Mouse (Mus musculus): Measurements from ENCODE around the gene Osbpl10. TPM values are rescaled to one million over a fixed set of nuclear protein-coding genes. Genes with fewer than 3 reads are reported as not detected.

The Osbpl10 gene
- polyA plus RNA-seq, 1 experiment from 2014 or later = 0.66 TPM

GRCm38 (mm10) chr9:115210535-115210934 lies 232.2 kb downstream of the Osbpl10 start:
- Histone ChIP-seq H3K4me3 (ENCODE audit: low read depth, low read length) (no peak overlapping the region), H3K4me1 (replicated peaks; ENCODE audit: control insufficient read depth, insufficient read depth, low read length) (peaks cover 28% of the 10 kb centered on the region), H3K36me3 (ENCODE audit: control insufficient read depth, insufficient read depth, low read length) (no peaks in the 10 kb centered on the region), H3K9ac (ENCODE audit: low read depth, low read length) (no peak overlapping the region), H3K9me3 (ENCODE audit: control insufficient read depth, low read length) (no peaks in the 10 kb centered on the region), H3K27me3 (replicated peaks; ENCODE audit: control insufficient read depth, insufficient read depth, low read length) (no peaks in the 10 kb centered on the region), H3K4me2 (no peak overlapping the region), H3K27ac (ENCODE audit: low read depth, low read length) (no peak overlapping the region)
- no peak for DNase-seq (ENCODE audit: low spot score)
- 85% methylated on average over 12 of the region's 12 CpGs for WGBS
- ATAC-seq (replicated peaks; ENCODE audit: low FRiP score) = no peak

GRCm38 (mm10) chr9:115213755-115214264 lies 235.4 kb downstream of the Osbpl10 start:
- Histone ChIP-seq H3K36me3 (ENCODE audit: control insufficient read depth, insufficient read depth, low read length) (no peaks in the 10 kb centered on the region), H3K9ac (ENCODE audit: low read depth, low read length) (no peak overlapping the region), H3K9me3 (ENCODE audit: control insufficient read depth, low read length) (peaks cover 2% of the 10 kb centered on the region; the same call in 1 of the 2 replicates), H3K4me2 (no peak overlapping the region), H3K4me1 (replicated peaks; ENCODE audit: control insufficient read depth, insufficient read depth, low read length) (peaks cover 26% of the 10 kb centered on the region), H3K4me3 (ENCODE audit: low read depth, low read length) (no peak overlapping the region), H3K27ac (ENCODE audit: low read depth, low read length) (no peak overlapping the region), H3K27me3 (replicated peaks; ENCODE audit: control insufficient read depth, insufficient read depth, low read length) (no peaks in the 10 kb centered on the region)
- ATAC-seq (replicated peaks; ENCODE audit: low FRiP score) (no peak), DNase-seq (ENCODE audit: low spot score) (no peak)
- whole genome bisulfite sequencing = 88% methylated on average over 5 of the region's 5 CpGs

DNA sequence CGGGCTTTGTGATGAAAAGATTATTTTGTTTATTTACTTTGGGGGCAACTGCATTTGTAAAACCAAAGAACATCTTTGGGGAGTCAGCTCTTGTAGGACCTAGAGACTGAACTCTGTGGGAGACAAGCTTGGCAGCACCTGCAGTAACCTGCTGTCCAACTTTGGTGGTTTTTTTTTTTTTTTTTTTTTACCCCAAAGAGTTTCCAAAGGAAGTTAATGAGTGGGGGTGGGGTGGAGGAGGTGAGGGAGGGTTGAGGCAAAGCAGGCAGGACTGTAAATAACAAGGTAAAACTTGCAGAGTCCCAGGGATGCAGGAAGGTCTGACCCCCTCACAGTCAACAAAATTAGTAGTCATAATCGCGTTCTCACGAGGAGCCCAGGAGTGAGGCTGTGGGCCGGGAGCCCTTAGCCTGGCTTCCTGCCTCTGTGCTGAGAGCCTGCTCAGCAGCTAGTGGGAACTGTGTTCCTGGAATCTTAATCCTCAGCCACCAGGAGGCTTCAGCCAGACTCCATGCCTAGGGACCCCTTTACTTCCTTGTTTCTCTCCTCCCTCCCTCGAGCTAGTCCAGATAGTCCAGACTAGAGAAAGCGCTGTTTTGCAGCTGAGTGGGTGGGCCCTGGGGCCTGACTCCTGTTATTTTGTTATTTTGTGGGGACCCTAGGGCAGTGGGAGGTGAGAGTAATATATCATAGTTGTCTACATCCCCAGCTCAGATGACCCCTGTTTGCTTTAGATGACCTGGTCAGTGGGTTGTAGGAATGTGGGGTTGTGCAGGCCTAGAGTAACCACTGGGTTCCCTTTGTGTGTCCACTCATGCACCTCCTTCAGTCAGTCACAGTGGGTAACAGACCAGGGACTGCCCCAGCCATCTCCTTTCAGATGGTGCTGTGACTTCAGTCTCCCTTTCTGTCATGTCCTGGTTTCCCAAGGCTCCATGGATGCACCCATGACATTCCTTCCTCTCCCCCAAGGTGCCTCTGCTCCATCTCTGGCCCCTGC lies 236.5 kb downstream of the Osbpl10 start:
- no peaks in the 10 kb centered on the region for H3K27me3 ChIP-seq (replicated peaks; ENCODE audit: control insufficient read depth, insufficient read depth, low read length)
- no peak overlapping the region for H3K9ac ChIP-seq (ENCODE audit: low read depth, low read length)
- DNase-seq (ENCODE audit: low spot score) (no peak), ATAC-seq (replicated peaks; ENCODE audit: low FRiP score) (no peak)
- no peak overlapping the region for H3K4me2 ChIP-seq
- H3K4me3 ChIP-seq (ENCODE audit: low read depth, low read length) = no peak overlapping the region
- 37% methylated on average over 7 of the region's 7 CpGs for WGBS
- H3K9me3 ChIP-seq (ENCODE audit: control insufficient read depth, low read length) = peaks cover 4% of the 10 kb centered on the region; the same call in 1 of the 2 replicates
- H3K36me3 ChIP-seq (ENCODE audit: control insufficient read depth, insufficient read depth, low read length) = no peaks in the 10 kb centered on the region
- peaks cover 19% of the 10 kb centered on the region for H3K4me1 ChIP-seq (replicated peaks; ENCODE audit: control insufficient read depth, insufficient read depth, low read length)
- H3K27ac ChIP-seq (ENCODE audit: low read depth, low read length) = no peak overlapping the region

GRCm38 (mm10) chr9:115215830-115216701 lies 237.7 kb downstream of the Osbpl10 start:
- no peaks in the 10 kb centered on the region for H3K36me3 ChIP-seq (ENCODE audit: control insufficient read depth, insufficient read depth, low read length)
- no peak overlapping the region for H3K27ac ChIP-seq (ENCODE audit: low read depth, low read length)
- peaks cover 4% of the 10 kb centered on the region; the same call in 1 of the 2 replicates for H3K9me3 ChIP-seq (ENCODE audit: control insufficient read depth, low read length)
- peaks cover 16% of the 10 kb centered on the region for H3K4me1 ChIP-seq (replicated peaks; ENCODE audit: control insufficient read depth, insufficient read depth, low read length)
- H3K9ac ChIP-seq (ENCODE audit: low read depth, low read length) = no peak overlapping the region
- peak; percentile 81 for ATAC-seq (replicated peaks; ENCODE audit: low FRiP score)
- no peaks in the 10 kb centered on the region for H3K27me3 ChIP-seq (replicated peaks; ENCODE audit: control insufficient read depth, insufficient read depth, low read length)
- H3K4me2 ChIP-seq = peak overlapping the region; percentile 27
- WGBS = 30% methylated on average over 21 of the region's 21 CpGs
- H3K4me3 ChIP-seq (ENCODE audit: low read depth, low read length) = no peak overlapping the region
- DNase-seq (ENCODE audit: low spot score) = peak; percentile 57

DNA sequence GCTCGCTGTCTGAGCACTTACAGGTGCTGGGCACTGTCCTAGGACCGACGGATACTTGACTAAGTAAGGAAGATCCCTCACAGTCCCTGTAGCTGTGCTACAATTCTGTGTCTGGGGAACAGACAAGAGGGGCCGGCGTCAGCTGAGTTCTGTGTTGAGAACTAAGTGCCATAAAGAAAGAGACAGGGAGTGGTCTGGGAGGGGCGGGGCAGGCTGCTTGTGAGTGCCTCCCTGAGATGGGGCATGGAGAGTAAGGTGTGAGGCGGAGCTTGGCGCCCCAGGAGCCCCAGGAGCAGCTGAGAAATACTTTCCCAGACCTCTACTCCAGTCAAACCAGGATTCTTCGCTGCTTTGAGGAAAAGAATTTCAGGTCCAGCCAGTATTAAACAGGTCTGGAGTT lies 239.6 kb downstream of the Osbpl10 start:
- H3K36me3 ChIP-seq (ENCODE audit: control insufficient read depth, insufficient read depth, low read length) = no peaks in the 10 kb centered on the region
- H3K4me1 ChIP-seq (replicated peaks; ENCODE audit: control insufficient read depth, insufficient read depth, low read length) = peaks cover 16% of the 10 kb centered on the region
- H3K4me3 ChIP-seq (ENCODE audit: low read depth, low read length) = no peak overlapping the region
- no peak overlapping the region for H3K27ac ChIP-seq (ENCODE audit: low read depth, low read length)
- H3K9ac ChIP-seq (ENCODE audit: low read depth, low read length) = no peak overlapping the region
- no peak for DNase-seq (ENCODE audit: low spot score)
- 36% methylated on average over 9 of the region's 9 CpGs for WGBS
- no peaks in the 10 kb centered on the region for H3K27me3 ChIP-seq (replicated peaks; ENCODE audit: control insufficient read depth, insufficient read depth, low read length)
- 0 out of 2 replicates have a peak overlapping the region, but pooled peaks have one; percentile 24 for H3K4me2 ChIP-seq
- peak; percentile 67 for ATAC-seq (replicated peaks; ENCODE audit: low FRiP score)
- peaks cover 4% of the 10 kb centered on the region; the same call in 1 of the 2 replicates for H3K9me3 ChIP-seq (ENCODE audit: control insufficient read depth, low read length)

- no peak overlapping the region for H3K4me3 ChIP-seq (ENCODE audit: low read depth, low read length)
- peaks cover 9% of the 10 kb centered on the region for H3K4me1 ChIP-seq (replicated peaks; ENCODE audit: control insufficient read depth, insufficient read depth, low read length)
- 75% methylated on average over 7 of the region's 7 CpGs for WGBS
- peaks cover 4% of the 10 kb centered on the region; the same call in 1 of the 2 replicates for H3K9me3 ChIP-seq (ENCODE audit: control insufficient read depth, low read length)
- no peak overlapping the region for H3K9ac ChIP-seq (ENCODE audit: low read depth, low read length)
- ATAC-seq (replicated peaks; ENCODE audit: low FRiP score) = no peak
- no peak overlapping the region for H3K4me2 ChIP-seq
- no peak for DNase-seq (ENCODE audit: low spot score)
- H3K27ac ChIP-seq (ENCODE audit: low read depth, low read length) = no peak overlapping the region
- no peaks in the 10 kb centered on the region for H3K27me3 ChIP-seq (replicated peaks; ENCODE audit: control insufficient read depth, insufficient read depth, low read length)
- H3K36me3 ChIP-seq (ENCODE audit: control insufficient read depth, insufficient read depth, low read length) = no peaks in the 10 kb centered on the region
Observed at GRCm38 (mm10) chr9:115220466-115220865, 242.1 kb downstream of the Osbpl10 start.

- Histone ChIP-seq H3K27ac (ENCODE audit: low read depth, low read length) (no peak overlapping the region), H3K9me3 (ENCODE audit: control insufficient read depth, low read length) (peaks cover 4% of the 10 kb centered on the region; the same call in 1 of the 2 replicates), H3K27me3 (replicated peaks; ENCODE audit: control insufficient read depth, insufficient read depth, low read length) (no peaks in the 10 kb centered on the region), H3K9ac (ENCODE audit: low read depth, low read length) (no peak overlapping the region), H3K4me1 (replicated peaks; ENCODE audit: control insufficient read depth, insufficient read depth, low read length) (peaks cover under 1% of the 10 kb centered on the region), H3K4me3 (ENCODE audit: low read depth, low read length) (no peak overlapping the region), H3K36me3 (ENCODE audit: control insufficient read depth, insufficient read depth, low read length) (no peaks in the 10 kb centered on the region), H3K4me2 (no peak overlapping the region)
- no peak for DNase-seq (ENCODE audit: low spot score)
- ATAC-seq (replicated peaks; ENCODE audit: low FRiP score) = no peak
- 78% methylated on average over 7 of the region's 7 CpGs for WGBS
Observed at GRCm38 (mm10) chr9:115221265-115221664, 242.9 kb downstream of the Osbpl10 start.

DNA sequence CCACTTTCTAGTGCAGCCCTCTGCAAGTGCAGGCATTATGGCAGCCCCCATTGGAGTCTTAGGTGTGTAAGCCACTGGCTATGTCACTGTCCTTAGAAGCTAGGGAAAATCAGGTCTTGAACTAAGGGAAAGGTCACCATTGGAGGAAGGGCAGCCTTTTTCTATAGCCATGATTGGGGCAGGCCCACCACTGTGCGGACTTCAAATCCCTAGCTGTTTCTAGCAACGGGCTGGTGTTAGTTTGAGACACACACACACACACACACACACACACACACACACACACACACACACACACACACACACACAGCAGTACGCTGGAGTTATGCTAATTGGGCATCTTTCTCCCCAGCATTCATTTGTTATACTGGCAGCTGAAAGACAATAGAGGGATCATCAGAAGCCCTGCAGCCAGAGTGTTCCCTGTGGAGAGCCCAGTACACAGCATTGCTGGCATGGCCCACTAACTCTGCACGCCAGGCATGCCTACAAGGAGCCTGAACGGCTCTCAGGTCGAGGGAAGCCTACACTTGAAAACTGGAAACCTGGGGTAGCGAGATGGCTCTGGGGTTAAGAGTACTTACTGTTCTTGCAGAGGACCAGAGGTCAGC lies 246.5 kb downstream of the Osbpl10 start:
- no peak overlapping the region for H3K27ac ChIP-seq (ENCODE audit: low read depth, low read length)
- H3K4me1 ChIP-seq (replicated peaks; ENCODE audit: control insufficient read depth, insufficient read depth, low read length) = 0 out of 2 replicates have a peak, but pooled peaks cover 4% of the 10 kb centered on the region
- 73% methylated on average over 7 of the region's 7 CpGs for WGBS
- no peaks in the 10 kb centered on the region for H3K27me3 ChIP-seq (replicated peaks; ENCODE audit: control insufficient read depth, insufficient read depth, low read length)
- DNase-seq (ENCODE audit: low spot score) (no peak), ATAC-seq (replicated peaks; ENCODE audit: low FRiP score) (no peak)
- H3K9ac ChIP-seq (ENCODE audit: low read depth, low read length) = no peak overlapping the region
- no peaks in the 10 kb centered on the region for H3K9me3 ChIP-seq (ENCODE audit: control insufficient read depth, low read length)
- no peak overlapping the region for H3K4me2 ChIP-seq
- H3K4me3 ChIP-seq (ENCODE audit: low read depth, low read length) = no peak overlapping the region
- no peaks in the 10 kb centered on the region for H3K36me3 ChIP-seq (ENCODE audit: control insufficient read depth, insufficient read depth, low read length)

Data from liver, embryonic 11.5 days (tissue).